Mouse (Mus musculus) spleen, postnatal 4 days (tissue): ENCODE measurements at regions not wholly inside any gene's neighbourhood (a gene's known extent, or its start where the extent isn't known, plus 50 kb on each side); places are given as distances from the start of the nearest gene placed in this dataset.

Experiments
- DNase-seq, 2 experiments: peaks; one replicate each; pipeline ENCODE4 v3.0.0; 2022; ENCODE audit warnings: low spot score in 2 of 2

DNA sequence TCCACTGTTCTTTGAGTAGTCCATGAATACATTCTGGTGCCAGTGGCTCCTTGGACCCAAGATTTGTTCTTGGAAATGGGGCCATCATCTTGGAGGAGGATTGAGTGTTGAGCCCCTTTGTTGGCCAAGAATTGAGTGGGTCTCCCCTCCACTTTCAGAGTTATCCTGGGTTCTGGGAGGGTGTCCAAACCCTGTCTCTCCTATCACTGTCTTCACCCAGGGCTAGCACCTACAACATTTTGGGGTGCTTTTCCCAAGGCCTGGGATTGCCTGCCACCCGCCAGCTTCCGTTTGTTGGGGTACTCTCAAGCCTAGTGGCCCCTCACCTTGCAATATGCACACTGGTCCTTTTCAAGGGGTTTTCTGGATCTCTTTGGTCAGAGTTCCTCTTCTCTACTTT is 568.8 kb upstream of the Tbl1xr1 start:
- DNase-seq: no peak

DNA sequence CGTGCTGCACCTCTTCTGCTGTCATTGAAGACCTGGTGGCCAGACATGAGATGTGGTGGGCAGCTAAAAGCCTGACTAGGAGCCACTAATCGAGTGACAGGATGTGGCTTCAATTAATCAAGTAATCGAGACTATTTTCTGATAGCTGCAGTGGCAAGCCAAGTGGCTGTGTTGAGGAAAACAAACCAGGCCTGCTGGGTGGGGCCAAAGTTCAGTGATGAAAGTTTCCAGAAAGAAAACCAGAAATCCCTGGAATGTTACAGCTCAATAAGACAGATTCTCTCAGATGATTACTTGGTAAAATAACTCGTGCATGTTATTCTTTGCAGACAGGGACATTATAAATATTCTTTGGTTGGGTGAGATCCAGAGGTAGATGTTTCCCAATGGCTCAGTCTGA is 564.4 kb upstream of the Tbl1xr1 start:
- no peak for DNase-seq

GRCm38 (mm10) chr3:21524426-21524937 is 552.0 kb upstream of the Tbl1xr1 start:
- no peak for DNase-seq

- DNase-seq: no peak
Measured at GRCm38 (mm10) chr3:21530862-21531261, 545.6 kb upstream of the Tbl1xr1 start.

DNA sequence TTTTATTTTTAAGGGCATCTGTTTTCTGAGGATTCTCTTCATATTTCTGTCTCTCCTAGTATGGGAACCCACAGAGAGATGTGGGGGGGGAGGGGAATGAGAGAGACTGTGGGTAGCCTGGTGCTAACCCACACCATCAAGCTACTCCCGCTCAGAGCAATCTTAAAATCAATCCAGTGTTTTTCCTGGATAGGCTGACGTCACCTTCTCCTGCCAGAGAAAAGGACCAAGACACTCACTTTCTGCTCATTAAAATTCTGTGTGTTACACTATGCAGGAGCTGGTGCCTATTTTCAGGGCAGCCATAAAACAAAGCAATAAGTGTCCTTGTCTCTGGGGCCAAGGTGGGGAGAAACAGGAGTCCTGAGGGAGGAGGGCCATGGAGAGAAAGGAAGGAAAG is 537.3 kb upstream of the Tbl1xr1 start:
- no peak for DNase-seq

DNA sequence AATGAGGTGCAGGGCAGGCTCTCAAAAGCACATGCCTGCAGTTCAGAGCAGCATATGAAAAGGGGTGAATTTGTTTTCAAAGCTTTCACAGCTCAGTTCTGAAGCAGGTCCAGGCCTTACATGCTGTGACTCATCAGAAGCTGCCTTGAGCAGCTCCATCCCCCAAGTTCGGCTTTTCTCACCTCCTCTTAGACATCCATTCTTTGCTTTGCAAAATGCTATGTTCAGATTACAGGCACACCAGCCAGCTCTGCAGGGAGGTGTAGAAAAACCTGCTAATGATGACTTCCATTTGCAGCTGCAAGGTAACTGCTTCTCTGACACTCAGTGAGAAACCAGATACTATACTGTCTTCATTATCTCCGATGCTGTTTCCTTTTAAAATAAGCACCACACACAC is 532.0 kb upstream of the Tbl1xr1 start:
- DNase-seq: no peak

GRCm38 (mm10) chr3:21545156-21545893 is 531.1 kb upstream of the Tbl1xr1 start:
- DNase-seq: no peak

DNA sequence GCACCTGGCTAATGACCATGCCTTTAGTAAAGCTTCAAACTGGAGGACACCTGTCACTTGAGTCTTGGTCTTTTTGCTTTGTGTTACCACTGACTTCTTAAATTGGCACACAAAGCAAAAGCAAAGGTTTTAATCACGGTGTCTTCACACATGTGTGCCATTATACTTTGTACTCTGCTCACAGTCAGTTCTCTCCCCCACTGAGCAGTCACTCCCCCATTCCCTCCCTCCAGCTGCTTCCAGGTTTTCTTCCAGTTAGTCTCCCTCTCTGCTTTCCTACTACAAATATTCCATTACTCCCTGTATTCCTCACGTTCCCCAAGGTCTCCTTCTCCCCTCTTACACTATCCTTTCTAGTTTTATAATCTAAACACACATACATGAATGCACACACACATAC is 530.0 kb upstream of the Tbl1xr1 start:
- DNase-seq: no peak

- DNase-seq: no peak
Measured at GRCm38 (mm10) chr3:21549671-21550070, 526.8 kb upstream of the Tbl1xr1 start.

GRCm38 (mm10) chr3:21553159-21553758 is 523.2 kb upstream of the Tbl1xr1 start:
- DNase-seq: no peak

GRCm38 (mm10) chr3:21553859-21554258 is 522.6 kb upstream of the Tbl1xr1 start:
- no peak for DNase-seq

GRCm38 (mm10) chr3:21557963-21558441 is 518.5 kb upstream of the Tbl1xr1 start:
- DNase-seq: no peak

DNA sequence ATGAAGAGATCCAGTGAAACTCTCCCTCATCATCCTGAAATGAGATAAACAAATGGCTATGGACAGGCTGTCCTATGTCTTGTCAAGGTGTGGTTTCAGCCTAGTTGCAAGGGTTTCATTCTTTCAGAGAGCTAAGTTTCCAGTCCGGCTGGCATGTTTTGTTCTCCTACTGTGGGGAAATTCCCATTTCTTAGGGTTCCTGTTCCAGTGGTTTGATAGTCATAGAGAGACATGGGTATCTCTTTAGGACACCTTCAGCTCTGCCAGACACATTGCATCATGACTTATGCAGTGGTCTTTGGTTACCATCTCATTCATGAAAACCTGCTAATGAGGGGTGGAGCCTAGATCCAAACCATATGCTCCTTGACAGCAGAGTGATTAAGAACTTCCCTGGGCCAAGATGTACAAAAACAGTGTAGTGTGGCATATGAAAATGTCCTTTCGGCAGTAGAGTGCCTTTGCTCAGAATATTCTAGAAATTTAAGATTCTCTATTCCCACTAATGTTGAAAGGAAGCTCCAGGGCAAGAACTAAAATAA is 513.6 kb upstream of the Tbl1xr1 start:
- no peak for DNase-seq

DNA sequence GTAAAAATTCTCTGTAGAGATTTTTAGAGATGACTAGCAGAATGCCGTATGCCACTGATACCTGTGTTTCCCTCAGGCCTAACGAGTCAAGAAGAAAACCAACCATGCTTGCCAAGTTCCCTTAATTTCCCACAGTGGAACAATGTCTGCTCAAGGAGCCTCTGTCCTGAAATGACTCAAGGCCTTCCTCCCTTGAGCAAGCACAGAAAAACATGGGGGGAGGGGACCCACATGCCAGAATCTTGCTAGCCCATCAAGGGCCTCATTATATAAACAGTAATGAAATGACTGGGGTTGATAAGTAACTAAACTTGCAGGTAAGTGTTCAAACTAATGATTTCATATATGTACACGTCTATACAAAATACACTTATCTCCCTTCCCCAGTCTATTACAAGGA is 513.0 kb upstream of the Tbl1xr1 start:
- DNase-seq: no peak

- no peak for DNase-seq
Measured at GRCm38 (mm10) chr3:21564211-21564781, 512.2 kb upstream of the Tbl1xr1 start.

GRCm38 (mm10) chr3:21564847-21565485 is 511.5 kb upstream of the Tbl1xr1 start:
- DNase-seq: no peak

DNA sequence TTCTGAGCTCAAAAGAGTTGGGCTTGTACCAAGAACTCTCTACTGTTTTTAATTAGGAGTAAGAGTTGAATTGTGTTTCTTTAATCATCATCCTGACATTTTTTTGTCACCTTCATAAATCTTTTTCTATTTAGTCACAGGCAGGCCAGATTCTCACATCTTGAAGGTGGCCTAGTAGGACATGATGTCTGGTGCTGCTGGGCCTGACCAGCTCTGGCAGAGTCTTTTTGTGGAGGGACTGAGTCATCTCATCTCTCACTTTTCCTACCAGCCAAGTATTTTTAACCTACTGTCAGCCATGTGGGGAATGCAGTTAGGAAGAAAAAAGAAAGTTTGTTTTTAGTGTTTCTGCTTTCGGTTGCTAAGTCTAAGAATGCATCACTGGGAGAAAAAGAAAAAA is 506.7 kb upstream of the Tbl1xr1 start:
- no peak for DNase-seq

- DNase-seq: no peak
Measured at GRCm38 (mm10) chr3:21578635-21579034, 497.8 kb upstream of the Tbl1xr1 start.

- no peak for DNase-seq
Measured at GRCm38 (mm10) chr3:21582122-21582521, 494.3 kb upstream of the Tbl1xr1 start.

DNA sequence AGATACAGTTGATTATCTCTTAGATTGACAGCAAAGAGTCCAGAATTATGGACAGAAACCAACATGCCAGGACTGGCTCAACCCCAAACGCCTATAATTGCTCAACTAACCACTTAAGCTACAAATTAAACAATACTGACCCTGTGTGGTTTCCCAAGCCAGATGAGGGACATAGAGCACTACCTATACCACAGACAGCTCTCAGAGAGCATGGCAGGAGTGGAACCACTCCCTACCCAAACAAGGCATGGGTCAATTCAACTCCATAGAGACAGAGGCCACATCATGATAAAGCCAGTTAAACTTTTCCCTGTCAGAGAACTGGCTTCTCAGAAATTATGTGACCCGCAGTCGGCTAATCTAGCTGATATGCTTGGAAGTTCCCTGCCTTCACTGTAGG is 490.7 kb upstream of the Tbl1xr1 start:
- DNase-seq: no peak

DNA sequence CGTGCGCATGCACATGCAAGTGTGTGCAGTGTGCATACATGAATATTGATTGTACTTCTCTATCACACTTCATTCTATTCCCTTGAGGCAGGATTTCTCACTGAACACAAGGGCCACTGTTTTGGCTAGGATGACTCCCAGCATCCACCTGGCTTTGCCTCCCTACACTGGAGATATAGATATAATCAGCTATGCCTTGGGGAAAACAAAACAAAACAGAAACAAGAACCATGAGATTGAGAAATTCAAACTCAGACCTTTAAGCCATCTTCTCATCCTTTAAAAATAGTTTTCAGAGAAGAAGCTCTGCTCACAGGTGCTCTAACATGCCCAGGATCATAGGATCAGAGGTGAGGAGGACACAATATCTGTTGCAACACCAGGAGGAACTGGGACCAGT is 469.6 kb upstream of the Tbl1xr1 start:
- DNase-seq: no peak

GRCm38 (mm10) chr3:21610231-21610630 is 466.2 kb upstream of the Tbl1xr1 start:
- no peak for DNase-seq
